Mouse (Mus musculus): ENCODE data around the gene Robo1. TPM values are rescaled to one million over a fixed set of nuclear protein-coding genes. Genes with fewer than 3 reads are reported as not detected.

Robo1 gene
- polyA plus RNA-seq, 1 experiment from 2014 or later: 59.8 TPM

DNA sequence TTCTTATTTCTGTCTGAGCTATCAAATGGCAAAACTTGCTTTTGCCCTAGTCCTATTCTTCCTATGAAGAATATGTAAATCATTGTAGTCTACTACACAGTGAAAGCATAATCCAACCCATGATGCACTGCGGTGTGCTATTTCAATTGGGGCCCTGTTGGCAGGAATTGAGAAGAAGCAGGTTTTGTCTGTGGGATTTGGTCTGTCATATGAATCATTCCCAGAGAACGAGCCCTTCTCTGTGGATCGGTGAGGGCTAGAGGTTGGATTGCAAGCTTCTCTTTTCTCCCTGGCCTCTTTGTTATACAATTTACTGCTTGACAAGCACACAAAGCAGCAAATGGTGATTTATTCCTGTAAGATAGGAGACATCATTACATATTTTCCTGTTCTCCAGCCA is 85.4 kb downstream of the Robo1 start:
- H3K9ac ChIP-seq: no peak overlapping the region
- H3K4me3 ChIP-seq (replicated peaks): no peak overlapping the region
- WGBS: 66% methylated on average over 3 of the region's 3 CpGs
- no peak for ATAC-seq (ENCODE audit: low FRiP score)
- H3K27me3 ChIP-seq: peaks cover 6% of the 10 kb centered on the region; the same call in 1 of the 2 replicates
- no peaks in the 10 kb centered on the region for H3K36me3 ChIP-seq (replicated peaks)
- H3K9me3 ChIP-seq: no peaks in the 10 kb centered on the region
- H3K4me1 ChIP-seq: no peaks in the 10 kb centered on the region; the same call in 1 of the 2 replicates
- no peak overlapping the region for H3K4me2 ChIP-seq
- no peak overlapping the region for H3K27ac ChIP-seq

DNA sequence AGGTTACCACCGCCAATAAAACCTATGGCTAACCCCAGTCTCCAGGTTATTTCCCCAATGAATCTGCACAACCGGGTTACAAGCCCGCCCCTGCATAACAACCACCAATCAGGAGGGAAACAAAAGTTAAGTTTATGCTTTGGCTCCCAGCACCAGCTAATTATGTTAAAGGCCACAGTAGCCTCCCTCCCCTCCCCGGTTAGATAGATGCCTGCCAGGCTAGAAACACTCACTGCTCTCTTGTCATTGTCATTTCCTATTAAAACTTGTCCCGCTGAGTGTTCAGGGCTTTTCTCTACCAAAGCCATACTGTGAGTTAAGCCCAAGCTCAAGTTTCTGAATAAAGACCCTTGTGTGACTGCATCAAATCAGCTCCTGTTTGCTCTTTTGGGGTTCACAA is 90.7 kb downstream of the Robo1 start:
- Histone ChIP-seq H3K27me3 (peaks cover 8% of the 10 kb centered on the region; the same call in 1 of the 2 replicates), H3K27ac (no peak overlapping the region), H3K9me3 (no peaks in the 10 kb centered on the region), H3K4me1 (peaks cover 13% of the 10 kb centered on the region), H3K4me2 (no peak overlapping the region), H3K36me3 (replicated peaks) (no peaks in the 10 kb centered on the region), H3K9ac (no peak overlapping the region), H3K4me3 (replicated peaks) (no peak overlapping the region)
- ATAC-seq (ENCODE audit: low FRiP score): peak; percentile 24; the same call in 1 of the 2 replicates
- 12% methylated on average over 5 of the region's 5 CpGs for WGBS

DNA sequence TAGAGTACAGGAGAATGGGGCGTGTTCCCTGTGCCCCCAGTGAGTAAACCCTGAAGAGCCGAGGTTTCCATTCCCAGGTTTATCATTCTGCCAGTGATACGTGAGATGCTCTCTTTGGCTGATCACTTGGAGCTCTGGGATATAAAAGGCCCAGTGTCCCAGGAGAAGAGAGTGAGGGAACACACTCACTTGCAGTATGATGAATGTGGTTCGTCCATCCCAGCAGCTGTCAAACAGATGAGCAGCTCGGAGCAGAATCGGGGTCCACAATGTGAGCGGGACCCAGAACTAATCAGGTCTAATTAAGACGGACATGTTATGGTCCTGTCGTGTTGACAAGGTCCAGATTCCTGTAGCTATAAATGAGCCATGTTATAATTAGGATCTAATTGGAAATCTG is 94.3 kb downstream of the Robo1 start:
- Histone ChIP-seq H3K4me2 (peak overlapping the region; percentile 15; the same call in 1 of the 2 replicates), H3K4me1 (peaks cover 13% of the 10 kb centered on the region), H3K9me3 (no peaks in the 10 kb centered on the region), H3K36me3 (replicated peaks) (no peaks in the 10 kb centered on the region), H3K27ac (no peak overlapping the region), H3K27me3 (0 out of 2 replicates have a peak, but pooled peaks cover 5% of the 10 kb centered on the region), H3K4me3 (replicated peaks) (no peak overlapping the region), H3K9ac (no peak overlapping the region)
- WGBS: 17% methylated on average over 9 of the region's 9 CpGs
- ATAC-seq (ENCODE audit: low FRiP score): peak; percentile 82; the same call in 1 of the 2 replicates

DNA sequence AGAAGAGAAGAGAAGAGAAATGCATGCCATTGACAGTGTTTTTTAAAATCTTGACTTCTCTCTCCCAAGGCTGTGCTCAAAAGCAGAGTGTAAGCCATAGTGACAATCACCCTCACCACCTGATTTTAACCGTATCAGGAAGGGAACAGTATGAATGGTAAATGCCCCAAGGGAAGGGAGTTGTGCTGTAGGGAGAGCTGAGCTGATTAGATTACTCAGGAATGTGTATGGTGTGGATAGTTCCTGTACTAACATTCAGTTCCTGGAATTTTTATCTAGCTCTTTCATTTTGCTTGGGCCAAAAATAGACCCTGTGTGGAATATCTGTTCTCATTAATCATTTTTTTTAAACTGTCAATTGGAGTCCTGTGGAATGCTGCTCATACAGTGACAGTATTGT is 101.7 kb downstream of the Robo1 start:
- Histone ChIP-seq H3K36me3 (replicated peaks) (no peaks in the 10 kb centered on the region), H3K9me3 (no peaks in the 10 kb centered on the region), H3K4me1 (peaks cover 7% of the 10 kb centered on the region; the same call in 1 of the 2 replicates), H3K27ac (no peak overlapping the region), H3K27me3 (no peaks in the 10 kb centered on the region), H3K4me3 (replicated peaks) (no peak overlapping the region), H3K9ac (no peak overlapping the region), H3K4me2 (no peak overlapping the region)
- WGBS: 68% methylated on average over 1 of the region's 1 CpGs
- ATAC-seq (ENCODE audit: low FRiP score): no peak

DNA sequence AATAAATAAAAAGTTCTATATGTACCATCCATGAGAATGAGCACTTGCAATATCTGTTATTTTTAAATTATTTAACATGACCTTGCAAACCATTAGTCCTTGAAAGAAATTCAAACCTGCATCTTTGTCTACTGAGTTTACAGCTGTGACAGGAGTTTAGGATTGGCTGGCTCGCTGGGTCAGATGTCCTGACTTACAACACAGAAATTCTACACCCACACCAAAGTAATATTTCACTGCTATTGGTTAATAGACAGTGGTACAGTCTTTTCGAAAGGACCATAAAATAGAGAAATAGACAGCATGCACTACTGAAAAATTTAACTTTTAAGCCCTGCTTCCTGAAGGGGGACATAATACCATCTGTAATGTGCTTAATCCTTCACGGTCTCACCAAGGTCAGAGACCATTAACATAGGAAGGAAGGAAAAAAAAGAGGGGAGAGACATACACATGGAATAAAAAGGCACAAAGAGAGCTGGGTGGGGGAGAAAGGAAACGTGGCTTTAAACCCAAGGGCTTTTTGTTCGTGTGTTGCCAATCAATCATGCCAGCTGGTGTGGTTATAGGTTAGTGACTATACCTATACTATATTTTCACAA is 103.7 kb downstream of the Robo1 start:
- peaks cover 7% of the 10 kb centered on the region; the same call in 1 of the 2 replicates for H3K4me1 ChIP-seq

DNA sequence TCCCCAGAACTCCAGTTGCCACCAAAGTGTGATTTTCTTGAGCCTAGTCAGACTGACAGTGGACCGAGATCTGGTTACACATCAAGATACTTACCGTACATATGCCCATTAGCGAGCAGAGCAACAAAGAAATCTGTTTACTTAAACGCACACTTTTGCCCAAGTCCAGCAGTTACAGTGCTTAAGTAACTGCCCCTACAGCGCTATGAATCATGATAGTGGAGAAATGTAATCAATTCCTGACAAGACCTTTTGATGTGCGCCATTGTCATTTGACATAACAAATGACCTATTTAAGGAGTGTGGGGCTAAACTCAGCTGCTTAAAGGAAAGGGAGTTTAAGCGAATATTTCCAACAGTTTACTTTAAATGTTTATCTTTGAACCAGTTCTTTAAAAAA is 104.8 kb downstream of the Robo1 start:
- 76% methylated on average over 7 of the region's 7 CpGs for WGBS
- no peak for ATAC-seq (ENCODE audit: low FRiP score)

More for the DNA sequence above, 103.7 kb downstream of the Robo1 start:
- H3K27ac ChIP-seq: no peak overlapping the region
- no peaks in the 10 kb centered on the region for H3K9me3 ChIP-seq
- H3K4me3 ChIP-seq (replicated peaks): no peak overlapping the region
- H3K4me2 ChIP-seq: no peak overlapping the region
- no peak for ATAC-seq (ENCODE audit: low FRiP score)
- WGBS: 55% methylated on average over 5 of the region's 5 CpGs
- no peak overlapping the region for H3K9ac ChIP-seq
- H3K27me3 ChIP-seq: no peaks in the 10 kb centered on the region
- H3K36me3 ChIP-seq (replicated peaks): no peaks in the 10 kb centered on the region

DNA sequence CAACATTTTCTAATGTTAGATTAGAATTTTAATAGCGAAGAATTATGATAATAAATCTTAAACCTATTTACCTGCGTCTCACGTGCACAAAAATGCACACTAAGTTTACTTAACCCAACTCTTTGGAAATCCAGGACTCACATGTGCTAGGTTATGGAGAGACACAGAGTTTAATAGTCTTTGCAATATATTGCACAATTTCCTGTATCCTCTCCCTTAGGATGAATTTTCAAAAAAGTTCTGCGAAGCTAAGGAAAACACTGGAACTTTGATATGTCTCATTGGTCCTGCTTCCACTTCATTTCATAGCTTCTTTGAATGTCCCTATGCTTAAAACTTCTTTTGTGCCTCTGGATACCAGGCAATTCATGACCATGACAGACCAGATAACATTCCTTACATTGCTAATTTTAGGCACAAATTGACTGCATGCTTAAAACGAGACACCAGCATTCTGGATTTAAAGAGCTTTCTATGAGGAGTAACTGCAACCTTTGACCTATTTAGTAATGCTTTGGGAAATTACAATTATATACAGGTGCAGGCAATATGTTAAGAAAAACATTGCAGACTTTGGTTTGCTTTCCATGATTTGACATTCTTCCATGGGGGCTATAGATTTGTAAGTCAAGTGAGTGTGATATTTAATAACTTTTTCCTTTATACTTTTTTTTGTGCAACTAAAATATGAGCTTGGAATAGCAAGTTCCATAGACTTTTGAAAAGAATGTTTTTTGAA is 111.4 kb downstream of the Robo1 start:
- 81% methylated on average over 5 of the region's 5 CpGs for WGBS
- H3K9me3 ChIP-seq: no peaks in the 10 kb centered on the region

More for the DNA sequence above, 104.8 kb downstream of the Robo1 start:
- no peak overlapping the region for H3K4me2 ChIP-seq
- H3K36me3 ChIP-seq (replicated peaks): no peaks in the 10 kb centered on the region
- no peak overlapping the region for H3K9ac ChIP-seq
- H3K4me3 ChIP-seq (replicated peaks): no peak overlapping the region
- peaks cover 7% of the 10 kb centered on the region; the same call in 1 of the 2 replicates for H3K4me1 ChIP-seq
- H3K27ac ChIP-seq: no peak overlapping the region
- H3K27me3 ChIP-seq: no peaks in the 10 kb centered on the region
- H3K9me3 ChIP-seq: no peaks in the 10 kb centered on the region

DNA sequence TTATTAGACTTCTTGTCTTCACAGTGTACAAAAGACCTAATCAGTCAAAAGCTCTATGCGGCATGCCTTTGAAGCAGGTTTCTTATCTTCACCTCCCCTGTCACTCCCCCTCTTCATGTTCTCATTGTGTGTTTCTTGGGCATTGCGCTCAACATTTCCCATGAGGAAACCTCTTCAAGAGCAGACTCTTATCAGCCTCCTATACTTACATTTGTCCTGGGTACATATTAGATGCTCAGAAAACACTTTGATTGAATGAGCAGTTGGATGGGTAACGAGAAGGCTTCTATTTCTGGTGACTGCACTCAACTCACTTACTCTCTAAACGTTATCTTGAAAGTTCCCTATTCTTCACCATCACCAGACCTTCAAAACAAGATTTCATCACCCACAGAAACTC is 114.3 kb downstream of the Robo1 start:
- WGBS: 64% methylated on average over 4 of the region's 4 CpGs
- no peak overlapping the region for H3K27ac ChIP-seq
- H3K4me3 ChIP-seq (replicated peaks): no peak overlapping the region
- no peaks in the 10 kb centered on the region for H3K4me1 ChIP-seq
- H3K9me3 ChIP-seq: no peaks in the 10 kb centered on the region
- ATAC-seq (ENCODE audit: low FRiP score): no peak
- no peaks in the 10 kb centered on the region for H3K36me3 ChIP-seq (replicated peaks)
- H3K27me3 ChIP-seq: no peaks in the 10 kb centered on the region
- no peak overlapping the region for H3K9ac ChIP-seq
- H3K4me2 ChIP-seq: no peak overlapping the region

More for the DNA sequence above, 111.4 kb downstream of the Robo1 start:
- Histone ChIP-seq H3K9ac (no peak overlapping the region), H3K27me3 (no peaks in the 10 kb centered on the region), H3K4me2 (no peak overlapping the region), H3K27ac (no peak overlapping the region), H3K4me3 (replicated peaks) (no peak overlapping the region), H3K36me3 (replicated peaks) (no peaks in the 10 kb centered on the region), H3K4me1 (no peaks in the 10 kb centered on the region)
- no peak for ATAC-seq (ENCODE audit: low FRiP score)

DNA sequence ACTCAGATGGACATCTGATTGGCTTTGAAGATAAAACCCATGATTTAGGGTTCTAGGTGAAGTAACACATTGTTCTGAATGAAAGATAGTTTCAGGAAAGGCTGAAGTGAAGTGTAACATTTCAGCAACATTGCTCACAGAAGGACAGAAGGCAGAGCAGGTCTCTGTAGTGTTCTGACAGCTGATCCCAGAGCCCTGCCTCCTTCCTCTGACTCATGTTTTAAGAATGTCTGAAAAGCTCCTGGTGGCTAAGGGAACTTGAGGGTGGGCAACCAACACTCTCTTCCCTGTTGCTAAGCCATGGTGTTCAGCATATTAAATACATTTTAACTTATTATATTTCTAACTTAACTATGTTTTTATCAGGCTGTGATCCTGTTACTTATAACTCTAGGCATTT is 126.3 kb downstream of the Robo1 start:
- H3K4me3 ChIP-seq (replicated peaks): no peak overlapping the region
- H3K36me3 ChIP-seq (replicated peaks): no peaks in the 10 kb centered on the region
- no peak overlapping the region for H3K9ac ChIP-seq
- no peak overlapping the region for H3K4me2 ChIP-seq
- no peaks in the 10 kb centered on the region for H3K9me3 ChIP-seq
- no peaks in the 10 kb centered on the region for H3K27me3 ChIP-seq
- H3K27ac ChIP-seq: no peak overlapping the region
- no peak for ATAC-seq (ENCODE audit: low FRiP score)
- no peaks in the 10 kb centered on the region for H3K4me1 ChIP-seq

DNA sequence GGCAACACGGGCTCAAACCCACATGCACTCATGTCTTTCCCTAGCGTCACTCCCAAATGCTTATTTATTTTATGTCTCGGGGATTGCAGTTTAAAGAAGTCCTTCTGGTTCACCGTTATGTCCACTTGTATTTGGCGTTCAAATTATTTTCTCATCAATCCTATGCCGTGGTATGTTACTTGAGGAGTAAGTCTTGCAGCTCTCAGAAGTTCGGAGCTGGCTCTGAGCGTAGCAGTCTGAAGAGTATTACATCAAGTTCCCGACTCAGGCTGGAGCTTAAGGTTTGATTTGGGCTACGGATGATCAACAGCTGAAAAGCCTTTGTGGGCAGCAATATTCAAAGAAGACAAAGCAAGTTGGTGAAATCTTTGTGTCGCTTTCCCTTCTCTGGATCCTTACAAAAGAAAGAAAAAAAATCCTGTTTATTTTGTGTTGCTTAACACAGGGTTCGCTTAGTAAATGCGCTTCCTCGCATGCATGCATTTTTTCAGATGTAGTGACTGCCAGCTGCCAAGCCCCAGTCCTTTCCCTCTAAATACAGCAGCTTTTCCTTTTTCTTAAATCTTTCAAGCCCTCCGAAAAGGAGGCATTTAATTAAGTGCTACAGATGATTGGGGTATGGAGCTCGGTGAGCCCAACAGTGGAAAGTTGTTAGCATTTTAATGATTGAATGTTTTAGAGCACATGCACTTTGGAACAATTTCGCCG is 136.5 kb downstream of the Robo1 start:
- no peaks in the 10 kb centered on the region for H3K36me3 ChIP-seq (replicated peaks)
- H3K27ac ChIP-seq: 0 out of 2 replicates have a peak overlapping the region, but pooled peaks have one; percentile 5
- 34% methylated on average over 18 of the region's 18 CpGs for WGBS
- H3K4me3 ChIP-seq (replicated peaks): no peak overlapping the region; the same call in 1 of the 2 replicates
- H3K27me3 ChIP-seq: no peaks in the 10 kb centered on the region
- ATAC-seq (ENCODE audit: low FRiP score): peak; percentile 41; the same call in 1 of the 2 replicates
- peak overlapping the region; percentile 34 for H3K4me2 ChIP-seq
- H3K9ac ChIP-seq: no peak overlapping the region
- H3K4me1 ChIP-seq: peaks cover 11% of the 10 kb centered on the region
- no peaks in the 10 kb centered on the region for H3K9me3 ChIP-seq

DNA sequence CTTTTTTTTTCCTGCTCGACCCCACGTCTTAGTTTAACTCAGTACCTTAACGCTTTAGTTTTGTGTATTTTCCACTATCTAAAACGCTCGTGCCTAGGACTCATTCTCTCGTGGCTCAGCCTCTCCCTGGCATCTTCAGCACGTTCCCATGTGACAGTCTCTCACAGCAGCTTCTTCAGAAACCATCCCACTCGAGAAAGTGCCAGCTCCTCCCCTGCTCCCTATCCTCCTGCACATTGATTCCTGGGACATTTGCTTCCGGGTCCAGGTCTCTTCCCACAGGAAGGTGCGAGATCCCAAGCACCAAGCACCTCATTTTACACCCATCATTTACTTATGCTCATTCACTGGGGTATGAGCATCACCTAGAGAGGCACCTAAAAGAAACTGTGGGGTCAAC is 150.0 kb downstream of the Robo1 start:
- H3K9ac ChIP-seq: no peak overlapping the region
- no peak for ATAC-seq (ENCODE audit: low FRiP score)
- H3K36me3 ChIP-seq (replicated peaks): no peaks in the 10 kb centered on the region
- H3K9me3 ChIP-seq: no peaks in the 10 kb centered on the region
- H3K27ac ChIP-seq: no peak overlapping the region
- no peak overlapping the region for H3K4me3 ChIP-seq (replicated peaks)
- 50% methylated on average over 10 of the region's 10 CpGs for WGBS
- peaks cover 4% of the 10 kb centered on the region; the same call in 1 of the 2 replicates for H3K27me3 ChIP-seq
- H3K4me2 ChIP-seq: no peak overlapping the region
- no peaks in the 10 kb centered on the region for H3K4me1 ChIP-seq

DNA sequence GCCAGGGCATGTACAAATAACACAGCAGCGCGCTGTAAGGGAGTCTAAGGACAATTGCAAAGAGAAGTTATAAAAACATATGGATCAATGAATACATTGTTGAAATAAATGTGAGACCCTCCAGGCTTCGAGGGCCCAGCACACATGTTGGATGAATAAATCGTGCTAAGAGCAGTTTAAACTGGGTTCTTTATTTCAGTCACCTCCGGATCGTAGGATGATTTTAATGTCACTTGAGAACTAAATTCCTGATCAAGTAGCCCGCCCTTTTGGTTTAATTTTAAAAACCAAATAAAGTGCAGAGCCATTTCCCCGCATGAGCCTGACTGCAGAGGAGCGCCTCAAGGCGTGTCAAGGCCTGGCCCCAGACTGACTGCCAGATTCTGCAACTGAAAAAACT is 150.5 kb downstream of the Robo1 start:
- 45% methylated on average over 10 of the region's 10 CpGs for WGBS
- H3K4me2 ChIP-seq: no peak overlapping the region
- H3K9ac ChIP-seq: no peak overlapping the region
- H3K9me3 ChIP-seq: no peaks in the 10 kb centered on the region
- H3K4me1 ChIP-seq: no peaks in the 10 kb centered on the region
- ATAC-seq (ENCODE audit: low FRiP score): no peak
- H3K27me3 ChIP-seq: peaks cover 4% of the 10 kb centered on the region; the same call in 1 of the 2 replicates
- H3K27ac ChIP-seq: no peak overlapping the region
- H3K36me3 ChIP-seq (replicated peaks): no peaks in the 10 kb centered on the region
- H3K4me3 ChIP-seq (replicated peaks): no peak overlapping the region
